Mouse (Mus musculus): Measurements from ENCODE around the gene Shisa8.

DNA sequence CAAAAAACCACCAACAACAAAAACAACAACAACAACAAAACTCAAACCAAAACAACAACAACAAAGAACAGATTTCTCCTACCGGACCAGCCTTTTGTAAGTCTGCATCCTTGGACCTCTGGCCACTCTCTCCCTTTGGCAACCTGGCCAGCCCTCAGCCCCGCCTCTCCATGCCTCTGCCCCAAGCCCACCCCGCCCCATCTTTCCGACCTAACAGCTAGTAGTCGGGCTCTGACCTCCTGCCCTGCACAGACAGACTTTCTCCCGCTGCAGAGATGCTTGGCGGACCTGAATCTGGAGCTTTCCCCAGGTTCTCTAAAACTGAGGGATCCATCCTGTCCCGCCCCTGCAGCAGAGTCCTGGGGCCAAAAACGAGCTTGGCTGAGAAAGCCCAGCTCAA lies 5.4 kb upstream of the Shisa8 start:
- TF ChIP-seq TCF12 (IDR thresholded peaks at IDR 0.05; ENCODE audit: insufficient read depth, poor library complexity, severe bottlenecking) (no peak), MYOD1 (IDR thresholded peaks at IDR 0.05; ENCODE audit: control insufficient read depth in 1 of 3, insufficient read length in 2 of 3, low read depth in 2 of 3) (no peak), MAX (IDR thresholded peaks at IDR 0.05; ENCODE audit: low read depth) (no peak), TCF3 (IDR thresholded peaks at IDR 0.05; ENCODE audit: insufficient read length, low read depth) (no peak), USF1 (IDR thresholded peaks at IDR 0.05; ENCODE audit: low read depth) (no peak), POLR2A (IDR thresholded peaks at IDR 0.05; ENCODE audit: insufficient read length, low read depth) (no peak), MYOG (IDR thresholded peaks at IDR 0.05; ENCODE audit: control insufficient read depth in 1 of 3, insufficient read depth in 1 of 3, insufficient read length in 2 of 3, low read depth in 2 of 3) (no peak), REST (IDR thresholded peaks at IDR 0.05; ENCODE audit: insufficient read depth, insufficient read length) (no peak), CEBPB (IDR thresholded peaks at IDR 0.05; ENCODE audit: insufficient read depth, poor library complexity, severe bottlenecking) (no peak)

Measured in myocyte (in vitro differentiated cells).